16 mouse cellular contexts compared by ENCODE assay signal in genomic region chr14:48654551-48655072, GRCm38 (mm10). TPM values are rescaled to one million over a fixed set of nuclear protein-coding genes. Genes with fewer than 3 reads are reported as not detected.
DNase-seq lines count a peak whose midpoint lies in the region; ATAC-seq lines count a peak whose summit lies in the region.
"Had no signal": no experiment of that assay in that cellular context is flagged by ENCODE, and none has a peak within 500 bp of the region (broad histone marks: within the 10 kb centered on the region; RNA-seq: fewer than 3 reads in every experiment).

No protein-coding gene starts in this region.

- peak overlapping the region; percentile 11 for H3K4me2 ChIP-seq in forebrain, embryonic 11.5 days (ENCODE audit: low read depth, low read length, severe bottlenecking)
- no peak overlapping the region for H3K4me2 ChIP-seq in forebrain, embryonic 14.5 days (ENCODE audit: low read length)
- peak overlapping the region; percentile 28; the same call in 1 of the 2 replicates for H3K4me2 ChIP-seq in liver, embryonic 11.5 days
- peak overlapping the region; percentile 36; the same call in 1 of the 2 replicates for H3K4me2 ChIP-seq in liver, embryonic 15.5 days

- ATAC-seq in forebrain, embryonic 11.5 days (replicated peaks; ENCODE audit: low FRiP score): no peak
- ATAC-seq in forebrain, embryonic 14.5 days: no peak
- ATAC-seq in liver, embryonic 11.5 days (replicated peaks; ENCODE audit: low FRiP score): no peak
- no peak for ATAC-seq in liver, embryonic 15.5 days (ENCODE audit: insufficient read depth)

- peaks cover 16% of the 10 kb centered on the region; the same call in 1 of the 2 replicates for H3K4me1 ChIP-seq in forebrain, embryonic 11.5 days (replicated peaks; ENCODE audit: control insufficient read depth, insufficient read depth, low read length)
- peaks cover 3% of the 10 kb centered on the region; the same call in 1 of the 2 replicates for H3K4me1 ChIP-seq in forebrain, embryonic 14.5 days (ENCODE audit: control insufficient read depth, insufficient read depth, low read length)
- H3K4me1 ChIP-seq in liver, embryonic 11.5 days (replicated peaks; ENCODE audit: control insufficient read depth, insufficient read depth, low read length): peaks cover 4% of the 10 kb centered on the region; the same call in 1 of the 2 replicates
- peaks cover 6% of the 10 kb centered on the region for H3K4me1 ChIP-seq in liver, embryonic 15.5 days (replicated peaks)

- 8% methylated on average over 20 of the region's 20 CpGs for WGBS in forebrain, embryonic 11.5 days
- 18% methylated on average over 20 of the region's 20 CpGs for WGBS in forebrain, embryonic 14.5 days
- WGBS in liver, embryonic 11.5 days: 5% methylated on average over 20 of the region's 20 CpGs
- WGBS in liver, embryonic 15.5 days (ENCODE audit: insufficient replicate concordance): 3% methylated on average over 20 of the region's 20 CpGs

- peak overlapping the region; percentile 28; the same call in 1 of the 2 replicates for H3K9ac ChIP-seq in forebrain, embryonic 11.5 days (ENCODE audit: low read length)
- no peak overlapping the region for H3K9ac ChIP-seq in forebrain, embryonic 14.5 days (ENCODE audit: low read length)
- no peak overlapping the region for H3K9ac ChIP-seq in liver, embryonic 11.5 days (ENCODE audit: low read depth, low read length)
- no peak overlapping the region for H3K9ac ChIP-seq in liver, embryonic 15.5 days

- H3K27ac ChIP-seq in forebrain, embryonic 11.5 days (ENCODE audit: low read depth, low read length): no peak overlapping the region
- no peak overlapping the region; the same call in 1 of the 2 replicates for H3K27ac ChIP-seq in forebrain, embryonic 14.5 days (ENCODE audit: low read depth, low read length)
- no peak overlapping the region for H3K27ac ChIP-seq in liver, embryonic 11.5 days (ENCODE audit: low read depth, low read length)
- no peak overlapping the region for H3K27ac ChIP-seq in liver, embryonic 15.5 days (replicated peaks)

- no peak overlapping the region for H3K4me3 ChIP-seq in forebrain, embryonic 11.5 days (ENCODE audit: low read depth, low read length)
- H3K4me3 ChIP-seq in forebrain, embryonic 14.5 days (ENCODE audit: low read depth, low read length): no peak overlapping the region
- H3K4me3 ChIP-seq in liver, embryonic 11.5 days (ENCODE audit: low read depth, low read length): no peak overlapping the region
- no peak overlapping the region for H3K4me3 ChIP-seq in liver, embryonic 15.5 days (replicated peaks)

- no peaks in the 10 kb centered on the region for H3K36me3 ChIP-seq in forebrain, embryonic 11.5 days (ENCODE audit: control insufficient read depth, insufficient read depth, low read length)
- H3K36me3 ChIP-seq in forebrain, embryonic 14.5 days (ENCODE audit: control insufficient read depth, insufficient read depth, low read length): no peaks in the 10 kb centered on the region
- H3K36me3 ChIP-seq in liver, embryonic 11.5 days (ENCODE audit: control insufficient read depth, insufficient read depth, low read length): no peaks in the 10 kb centered on the region
- no peaks in the 10 kb centered on the region for H3K36me3 ChIP-seq in liver, embryonic 15.5 days (replicated peaks)

- no peak for DNase-seq in forebrain, embryonic 11.5 days (ENCODE audit: low spot score)
- DNase-seq in forebrain, embryonic 14.5 days (ENCODE audit: low spot score): no peak
- peak; percentile 33 for DNase-seq in liver, embryonic 11.5 days (ENCODE audit: low spot score)
- no peak for DNase-seq in liver
- no peak for DNase-seq in gastrocnemius, postnatal 4 days (ENCODE audit: low spot score in 2 of 2)
- DNase-seq in layer of hippocampus, postnatal 25 days (ENCODE audit: extremely low spot score in 1 of 2, low spot score in 1 of 2): no peak
- DNase-seq in thymus, postnatal 14 days: no peak
- DNase-seq: kidney, postnatal 10 days; layer of hippocampus, postnatal 36 days; right cerebral cortex, postnatal 25 days had no signal

- H3K27me3 ChIP-seq in forebrain, embryonic 11.5 days (ENCODE audit: control insufficient read depth, insufficient read depth, low read length): peaks cover 58% of the 10 kb centered on the region
- H3K27me3 ChIP-seq in forebrain, embryonic 14.5 days (replicated peaks; ENCODE audit: control insufficient read depth, insufficient read depth, low read length): peaks cover 83% of the 10 kb centered on the region
- H3K27me3 ChIP-seq in liver, embryonic 11.5 days (replicated peaks; ENCODE audit: control insufficient read depth, insufficient read depth, low read length): peaks cover 91% of the 10 kb centered on the region
- peaks cover 88% of the 10 kb centered on the region for H3K27me3 ChIP-seq in liver, embryonic 15.5 days

- no peaks in the 10 kb centered on the region for H3K9me3 ChIP-seq in forebrain, embryonic 11.5 days (ENCODE audit: control insufficient read depth, low read length)
- no peaks in the 10 kb centered on the region for H3K9me3 ChIP-seq in forebrain, embryonic 14.5 days (replicated peaks; ENCODE audit: control insufficient read depth, low read length)
- H3K9me3 ChIP-seq in liver, embryonic 11.5 days (ENCODE audit: control insufficient read depth, low read length): no peaks in the 10 kb centered on the region
- no peaks in the 10 kb centered on the region for H3K9me3 ChIP-seq in liver, embryonic 15.5 days (replicated peaks)

RNA-seq across cellular contexts. Expression of gene Otx2, which starts 19.0 kb away (rescaled TPM):
- 73.3 and 78.7 TPM in 2 replicates for polyA plus RNA-seq in forebrain, embryonic 11.5 days (2014; fragmentation: Nextera tagmentation; extraction: Ambion mirVana)
- polyA plus RNA-seq in forebrain, embryonic 14.5 days (2014; fragmentation: Nextera tagmentation; extraction: Ambion mirVana): 18.1 and 19.0 TPM in 2 replicates
- not detected in 2 replicates for polyA plus RNA-seq in liver, embryonic 11.5 days (2014; fragmentation: Nextera tagmentation; extraction: Ambion mirVana)
- polyA plus RNA-seq in liver, embryonic 15.5 days (2015; fragmentation: Nextera tagmentation; extraction: Ambion mirVana): not detected in 2 replicates
- not detected for total RNA-seq in gastrocnemius, postnatal 4 days (2021)
- 1 to 10 TPM in 1 of 2 experiments, under 1 TPM in 1; 0.52 to 1.4 TPM for total RNA-seq in layer of hippocampus, postnatal 25 days (2021)
- total RNA-seq: adrenal gland, adult 18-20 months; heart, postnatal 4 days; neutrophil, adult 5-6 weeks had no signal
- polyA plus RNA-seq: liver, embryonic 16.5 days; stomach, embryonic 16.5 days had no signal

Comparison
In these comparisons a context has a peak if more than half of its experiments do, and no peak if none do; other contexts are left out.
1. RNA of gene Otx2, which starts 19.0 kb away (polyA plus RNA-seq): 73.3 to 78.7 TPM in forebrain, embryonic 11.5 days and 18.1 to 19.0 TPM in forebrain, embryonic 14.5 days; not detected in liver, embryonic 15.5 days and not detected in liver, embryonic 11.5 days; every median in the first group is over 10 times any median in the second.